Mouse (Mus musculus): ENCODE data around the gene Rpl22. TPM values are rescaled to one million over a fixed set of nuclear protein-coding genes. Genes with fewer than 3 reads are reported as not detected.

Gene Rpl22
- polyA plus RNA-seq, 1 experiment from 2014 or later = 264 TPM

GRCm38 (mm10) chr4:152340584-152341284 lies 15.2 kb downstream of the Rpl22 start:
- H3K27ac ChIP-seq (replicated peaks) = no peak overlapping the region
- no peak overlapping the region for H3K4me3 ChIP-seq
- H3K4me2 ChIP-seq (replicated peaks) = no peak overlapping the region
- no peak overlapping the region for H3K9ac ChIP-seq (replicated peaks)
- H3K4me1 ChIP-seq = peaks cover 32% of the 10 kb centered on the region
- peaks cover 3% of the 10 kb centered on the region for H3K36me3 ChIP-seq
- H3K27me3 ChIP-seq = peaks cover 90% of the 10 kb centered on the region
- H3K9me3 ChIP-seq = no peaks in the 10 kb centered on the region
- ATAC-seq (ENCODE audit: low FRiP score, low read depth) = no peak
- WGBS = 38% methylated on average over 15 of the region's 15 CpGs

DNA sequence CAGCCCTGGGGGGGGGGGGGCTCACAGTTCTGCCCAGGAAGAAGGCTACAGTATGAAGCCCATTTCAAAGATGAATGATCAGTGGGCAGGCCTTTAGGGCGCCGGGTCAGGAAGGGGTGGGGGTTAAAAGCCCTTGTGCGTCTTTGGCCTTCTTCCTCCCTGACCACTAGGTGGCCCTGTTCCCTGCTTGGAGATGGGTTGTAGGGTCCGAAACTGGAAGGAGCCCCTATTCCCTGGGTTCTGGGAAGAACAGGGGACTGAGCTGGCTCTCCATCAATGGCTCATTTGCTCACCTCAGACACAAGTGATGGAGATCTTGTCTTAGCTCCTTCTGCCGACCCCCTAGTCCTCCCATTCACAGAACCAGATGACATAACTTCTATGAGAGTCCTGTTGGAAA lies 17.8 kb downstream of the Rpl22 start:
- Histone ChIP-seq H3K9ac (replicated peaks) (no peak overlapping the region), H3K36me3 (no peaks in the 10 kb centered on the region), H3K4me2 (replicated peaks) (no peak overlapping the region), H3K4me1 (peaks cover 28% of the 10 kb centered on the region), H3K27me3 (peaks cover 84% of the 10 kb centered on the region), H3K9me3 (no peaks in the 10 kb centered on the region), H3K4me3 (no peak overlapping the region), H3K27ac (replicated peaks) (no peak overlapping the region)
- ATAC-seq (ENCODE audit: low FRiP score, low read depth) = no peak
- 12% methylated on average over 5 of the region's 5 CpGs for WGBS

DNA sequence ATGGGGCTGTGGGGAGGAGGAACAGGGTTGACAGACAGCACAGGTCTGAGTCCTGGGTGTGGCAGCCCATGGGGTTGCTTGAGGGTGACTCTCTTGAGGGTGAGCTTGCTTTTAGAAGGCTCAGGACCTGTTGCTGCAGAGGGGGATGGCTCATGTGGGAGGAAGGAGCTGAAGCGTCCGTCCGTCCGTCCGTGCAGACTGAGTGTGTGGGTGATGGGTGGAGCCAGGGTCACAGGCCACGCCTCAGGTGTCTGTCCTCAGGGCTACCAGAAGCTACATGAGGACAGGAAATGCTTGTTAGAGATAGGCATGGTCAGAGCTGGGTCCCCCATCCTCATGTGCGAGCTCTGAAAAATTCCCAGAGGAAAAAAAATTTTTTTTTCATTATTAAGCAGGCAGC lies 19.1 kb downstream of the Rpl22 start:
- WGBS = 64% methylated on average over 7 of the region's 7 CpGs
- ATAC-seq (ENCODE audit: low FRiP score, low read depth) = no peak
- Histone ChIP-seq H3K9ac (replicated peaks) (no peak overlapping the region), H3K4me3 (no peak overlapping the region), H3K9me3 (no peaks in the 10 kb centered on the region), H3K4me1 (peaks cover 24% of the 10 kb centered on the region), H3K4me2 (replicated peaks) (no peak overlapping the region), H3K27me3 (peaks cover 84% of the 10 kb centered on the region), H3K27ac (replicated peaks) (no peak overlapping the region), H3K36me3 (no peaks in the 10 kb centered on the region)

GRCm38 (mm10) chr4:152345120-152345889 lies 19.8 kb downstream of the Rpl22 start:
- WGBS = 62% methylated on average over 6 of the region's 7 CpGs
- Histone ChIP-seq H3K9me3 (no peaks in the 10 kb centered on the region), H3K36me3 (no peaks in the 10 kb centered on the region), H3K27me3 (peaks cover 83% of the 10 kb centered on the region), H3K27ac (replicated peaks) (no peak overlapping the region), H3K4me2 (replicated peaks) (no peak overlapping the region), H3K4me3 (no peak overlapping the region), H3K4me1 (peaks cover 26% of the 10 kb centered on the region), H3K9ac (replicated peaks) (no peak overlapping the region)
- ATAC-seq (ENCODE audit: low FRiP score, low read depth) = no peak

DNA sequence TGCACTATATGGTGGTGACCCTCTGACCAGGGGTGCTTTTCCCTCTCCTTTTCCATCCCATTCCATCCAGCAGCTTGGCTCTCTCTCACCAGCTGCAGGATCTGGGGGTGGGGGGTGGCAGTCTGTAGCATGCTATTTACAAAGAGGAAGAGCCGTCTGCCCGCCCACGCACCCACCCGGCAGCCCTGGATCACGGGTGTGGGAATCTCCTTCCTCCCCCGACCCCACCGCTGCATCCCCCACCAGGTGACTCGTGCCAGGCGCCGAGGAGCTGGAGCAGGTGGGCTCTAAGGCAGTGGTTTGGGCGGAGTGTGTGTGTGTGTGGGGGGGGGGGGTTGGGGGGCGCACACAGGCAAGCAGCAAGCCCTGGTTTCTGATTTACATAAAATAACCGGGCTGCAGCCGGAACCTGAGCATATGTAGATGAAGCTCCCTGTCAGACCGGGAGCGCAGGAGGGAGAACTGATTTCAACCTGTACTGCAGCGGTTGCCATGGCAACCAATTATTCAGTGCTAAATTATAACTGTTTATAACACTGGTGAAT lies 24.4 kb downstream of the Rpl22 start:
- H3K27ac ChIP-seq (replicated peaks) = peak overlapping the region; percentile 54
- peaks cover 32% of the 10 kb centered on the region for H3K4me1 ChIP-seq
- H3K4me2 ChIP-seq (replicated peaks) = peak overlapping the region; percentile 39
- H3K27me3 ChIP-seq = peaks cover 74% of the 10 kb centered on the region
- 0 out of 2 replicates have a peak, but pooled peaks have one; percentile 28 for ATAC-seq (ENCODE audit: low FRiP score, low read depth)
- 0 out of 2 replicates have a peak overlapping the region, but pooled peaks have one; percentile 18 for H3K4me3 ChIP-seq
- 16% methylated on average over 17 of the region's 17 CpGs for WGBS
- no peaks in the 10 kb centered on the region for H3K36me3 ChIP-seq
- H3K9ac ChIP-seq (replicated peaks) = peak overlapping the region; percentile 41; the same call in 1 of the 2 replicates
- H3K9me3 ChIP-seq = no peaks in the 10 kb centered on the region

GRCm38 (mm10) chr4:152350722-152351421 lies 25.3 kb downstream of the Rpl22 start:
- H3K27me3 ChIP-seq = peaks cover 65% of the 10 kb centered on the region
- 0 out of 2 replicates have a peak overlapping the region, but pooled peaks have one; percentile 18 for H3K4me2 ChIP-seq (replicated peaks)
- no peak overlapping the region for H3K27ac ChIP-seq (replicated peaks)
- no peak for ATAC-seq (ENCODE audit: low FRiP score, low read depth)
- no peaks in the 10 kb centered on the region for H3K36me3 ChIP-seq
- WGBS = 41% methylated on average over 8 of the region's 8 CpGs
- 0 out of 2 replicates have a peak overlapping the region, but pooled peaks have one; percentile 31 for H3K9ac ChIP-seq (replicated peaks)
- H3K9me3 ChIP-seq = no peaks in the 10 kb centered on the region
- peaks cover 32% of the 10 kb centered on the region for H3K4me1 ChIP-seq
- no peak overlapping the region for H3K4me3 ChIP-seq

DNA sequence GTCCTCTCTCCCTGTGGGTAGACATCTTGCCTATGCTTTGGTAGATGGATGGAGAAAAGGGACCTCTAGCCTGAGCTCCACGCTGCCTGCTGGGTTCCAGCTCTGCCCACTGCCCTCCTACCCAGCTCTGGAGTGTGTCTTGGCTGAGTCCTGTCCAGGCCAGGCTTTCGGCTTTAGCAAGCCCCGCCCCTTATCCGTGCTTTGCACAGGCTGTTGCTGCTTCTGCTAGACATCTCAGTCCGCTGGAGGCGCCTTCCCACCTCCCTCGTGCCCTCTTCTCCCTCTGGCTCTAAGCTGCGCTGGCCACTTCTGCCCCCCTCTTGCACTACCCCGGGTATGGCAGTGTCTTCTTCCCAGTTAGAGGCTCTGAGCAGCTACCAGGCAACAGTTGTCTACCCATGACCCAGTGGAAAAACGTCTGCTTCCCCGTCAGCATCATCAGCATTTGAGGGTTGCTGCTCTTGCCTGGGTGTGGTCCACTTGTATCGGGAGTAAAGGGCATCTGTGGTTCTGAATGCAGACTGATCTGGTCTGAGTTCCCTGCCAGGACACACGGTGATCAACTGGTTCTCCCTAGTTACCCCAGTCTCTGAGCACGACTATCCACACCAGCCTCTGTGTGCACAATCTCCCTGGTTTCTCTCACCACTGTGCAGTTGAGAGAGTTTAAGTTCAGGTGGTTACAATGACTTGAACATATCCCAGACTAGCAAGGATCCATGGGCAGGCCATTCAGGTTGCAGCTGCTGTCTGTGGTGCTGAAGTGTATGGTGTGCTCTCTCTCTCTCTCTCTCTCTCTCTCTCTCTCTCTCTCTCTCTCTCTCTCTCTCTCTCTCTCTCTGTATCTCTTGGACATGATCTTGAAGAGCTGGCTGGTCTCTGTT lies 26.1 kb downstream of the Rpl22 start:
- 0 out of 2 replicates have a peak, but pooled peaks have one; percentile 20 for ATAC-seq (ENCODE audit: low FRiP score, low read depth)
- peaks cover 62% of the 10 kb centered on the region for H3K27me3 ChIP-seq
- no peak overlapping the region for H3K4me3 ChIP-seq
- no peaks in the 10 kb centered on the region for H3K9me3 ChIP-seq
- 8% methylated on average over 14 of the region's 14 CpGs for WGBS
- H3K36me3 ChIP-seq = no peaks in the 10 kb centered on the region
- no peak overlapping the region for H3K27ac ChIP-seq (replicated peaks)
- H3K9ac ChIP-seq (replicated peaks) = no peak overlapping the region
- H3K4me2 ChIP-seq (replicated peaks) = 0 out of 2 replicates have a peak overlapping the region, but pooled peaks have one; percentile 18
- peaks cover 32% of the 10 kb centered on the region for H3K4me1 ChIP-seq

DNA sequence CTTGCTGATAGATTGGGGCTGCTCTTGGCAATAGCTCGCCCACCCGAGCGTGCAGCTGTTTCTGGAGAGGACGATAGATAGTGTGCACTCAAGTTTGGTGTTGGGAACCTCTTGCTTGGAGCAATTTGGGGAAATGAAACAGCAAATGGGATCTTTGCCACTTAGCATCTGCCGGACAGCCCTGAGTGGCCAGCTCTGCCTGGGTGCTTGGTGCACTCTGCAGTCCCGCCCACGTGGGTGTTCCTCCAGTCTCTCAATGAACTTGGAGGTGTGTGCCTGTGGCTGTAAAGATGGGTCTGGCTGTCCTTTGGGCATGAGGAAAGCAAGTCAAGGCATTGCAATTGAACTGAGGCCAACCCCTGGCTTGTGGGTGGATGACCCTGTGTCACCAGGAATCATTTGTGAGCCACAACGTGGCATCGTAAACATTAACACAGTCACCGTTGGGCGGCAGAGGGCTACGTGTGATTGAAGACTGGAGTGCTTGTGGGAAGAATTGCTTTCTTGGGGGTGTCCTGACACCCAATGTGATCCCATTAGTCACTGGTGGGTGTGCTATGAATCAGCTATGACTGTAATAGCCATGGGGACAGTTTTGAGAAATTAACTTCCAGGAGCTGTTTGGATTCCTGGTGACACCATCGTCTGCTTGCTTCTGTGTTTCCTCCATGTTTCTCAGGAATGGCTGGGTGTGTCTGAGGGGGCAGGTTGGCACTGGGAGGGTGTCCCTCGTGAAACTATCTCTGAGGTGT lies 28.5 kb downstream of the Rpl22 start:
- H3K27ac ChIP-seq (replicated peaks) = no peak overlapping the region
- H3K4me2 ChIP-seq (replicated peaks) = no peak overlapping the region
- no peak overlapping the region for H3K4me3 ChIP-seq
- no peak overlapping the region for H3K9ac ChIP-seq (replicated peaks)
- no peak for ATAC-seq (ENCODE audit: low FRiP score, low read depth)
- peaks cover 54% of the 10 kb centered on the region for H3K27me3 ChIP-seq
- no peaks in the 10 kb centered on the region for H3K9me3 ChIP-seq
- 82% methylated on average over 14 of the region's 14 CpGs for WGBS
- peaks cover 29% of the 10 kb centered on the region for H3K4me1 ChIP-seq
- no peaks in the 10 kb centered on the region for H3K36me3 ChIP-seq

DNA sequence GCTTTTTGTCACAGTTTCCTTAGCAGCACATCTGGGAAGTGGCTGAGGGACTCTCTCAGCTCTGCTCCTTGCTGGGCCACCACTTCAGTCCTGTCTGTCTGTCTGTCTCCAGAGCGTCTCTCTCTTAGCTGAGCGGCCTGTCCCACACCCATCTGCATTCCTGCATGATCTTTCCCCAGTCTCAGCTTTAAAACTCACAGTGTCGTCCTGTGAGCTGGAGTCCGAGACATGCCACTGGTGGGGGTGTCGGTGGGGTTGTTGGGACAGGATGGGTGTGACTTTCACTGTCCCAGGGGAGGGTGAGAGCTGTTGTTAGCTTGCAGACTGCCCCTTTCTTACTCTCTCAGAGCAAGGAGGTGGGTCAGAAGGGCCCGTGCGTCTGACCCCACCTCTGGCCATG lies 30.1 kb downstream of the Rpl22 start:
- H3K27me3 ChIP-seq = peaks cover 55% of the 10 kb centered on the region
- no peak overlapping the region for H3K9ac ChIP-seq (replicated peaks)
- WGBS = 78% methylated on average over 7 of the region's 7 CpGs
- H3K27ac ChIP-seq (replicated peaks) = no peak overlapping the region
- H3K4me1 ChIP-seq = peaks cover 22% of the 10 kb centered on the region
- H3K4me3 ChIP-seq = no peak overlapping the region
- no peak for ATAC-seq (ENCODE audit: low FRiP score, low read depth)
- no peak overlapping the region for H3K4me2 ChIP-seq (replicated peaks)
- H3K36me3 ChIP-seq = no peaks in the 10 kb centered on the region
- no peaks in the 10 kb centered on the region for H3K9me3 ChIP-seq

DNA sequence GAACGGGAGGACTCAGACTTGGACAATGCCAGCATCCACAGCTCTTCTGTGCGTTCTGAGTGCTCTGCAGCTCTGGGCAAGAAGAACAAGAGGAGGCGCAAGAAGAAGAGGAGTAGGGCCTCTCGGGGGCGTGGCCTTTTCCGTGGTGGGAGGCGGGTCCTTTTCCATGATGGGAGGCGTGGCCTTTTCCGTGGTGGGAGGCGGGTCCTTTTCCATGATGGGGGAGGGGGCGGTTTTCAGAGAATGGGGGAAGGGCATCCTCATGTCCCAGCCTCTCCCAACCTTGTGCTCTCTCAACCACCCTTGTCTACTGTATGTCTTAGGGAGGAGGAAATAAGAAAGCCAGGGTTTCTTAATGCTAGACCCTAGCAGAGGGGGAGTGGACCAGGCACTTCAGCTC lies 34.2 kb downstream of the Rpl22 start:
- Histone ChIP-seq H3K4me2 (replicated peaks) (no peak overlapping the region), H3K27ac (replicated peaks) (no peak overlapping the region), H3K4me1 (peaks cover 20% of the 10 kb centered on the region), H3K27me3 (peaks cover 45% of the 10 kb centered on the region), H3K4me3 (no peak overlapping the region), H3K9me3 (no peaks in the 10 kb centered on the region), H3K36me3 (no peaks in the 10 kb centered on the region), H3K9ac (replicated peaks) (no peak overlapping the region)
- WGBS = 5% methylated on average over 11 of the region's 11 CpGs
- no peak for ATAC-seq (ENCODE audit: low FRiP score, low read depth)

Measured in midbrain, embryonic 12.5 days (tissue).